Mouse (Mus musculus) fat pad, adult 2 months (tissue): ENCODE data around the gene Serinc5.
"Not testable (repeated sequence)": the region's sequence is repeated elsewhere in the genome, so short reads cannot be mapped to it uniquely, and the experiment has no call there.

Experiments used
- DNase-seq: peaks from one replicate; pipeline ENCODE4 v3.0.0-alpha.2; 2011; ENCODE audit warnings: low read depth, low spot score; ENCODE audit errors: extremely low read depth

Gene Serinc5

GRCm38 (mm10) chr13:92662555-92663286, 51.8 kb downstream of the Serinc5 start:
- no peak for DNase-seq

GRCm38 (mm10) chr13:92665008-92665407, 54.1 kb downstream of the Serinc5 start:
- no peak for DNase-seq

GRCm38 (mm10) chr13:92668214-92668985, 57.5 kb downstream of the Serinc5 start:
- DNase-seq = no peak

- DNase-seq = no peak
Measured at GRCm38 (mm10) chr13:92671727-92672126, 60.8 kb downstream of the Serinc5 start.

- no peak for DNase-seq
Measured at GRCm38 (mm10) chr13:92674676-92675075, 63.8 kb downstream of the Serinc5 start.

- no peak for DNase-seq
Measured at GRCm38 (mm10) chr13:92675308-92675707, 64.4 kb downstream of the Serinc5 start.

- peak; percentile 87 for DNase-seq
Measured at GRCm38 (mm10) chr13:92675897-92676584, 65.2 kb downstream of the Serinc5 start.

- no peak for DNase-seq
Measured at GRCm38 (mm10) chr13:92677656-92678055, 66.8 kb downstream of the Serinc5 start.

GRCm38 (mm10) chr13:92679661-92680060, 68.8 kb downstream of the Serinc5 start:
- no peak for DNase-seq

- no peak for DNase-seq
Measured at GRCm38 (mm10) chr13:92681541-92681940, 70.7 kb downstream of the Serinc5 start.

GRCm38 (mm10) chr13:92682833-92683232, 71.9 kb downstream of the Serinc5 start:
- no peak for DNase-seq

- DNase-seq = no peak
Measured at GRCm38 (mm10) chr13:92683464-92683863, 72.6 kb downstream of the Serinc5 start.

- peak; percentile 40 for DNase-seq
Measured at GRCm38 (mm10) chr13:92684310-92684709, 73.4 kb downstream of the Serinc5 start.

GRCm38 (mm10) chr13:92685273-92685672, 74.4 kb downstream of the Serinc5 start:
- no peak for DNase-seq

- not testable (repeated sequence) for DNase-seq
Measured at GRCm38 (mm10) chr13:92687151-92687550, 76.3 kb downstream of the Serinc5 start.

- DNase-seq = no peak
Measured at GRCm38 (mm10) chr13:92689061-92689460, 78.2 kb downstream of the Serinc5 start.

- DNase-seq = no peak
Measured at GRCm38 (mm10) chr13:92693866-92694550, 83.1 kb downstream of the Serinc5 start.

- DNase-seq = no peak
Measured at GRCm38 (mm10) chr13:92696491-92696939, 85.6 kb downstream of the Serinc5 start.

GRCm38 (mm10) chr13:92697141-92697540, 86.2 kb downstream of the Serinc5 start:
- DNase-seq = no peak

- no peak for DNase-seq
Measured at GRCm38 (mm10) chr13:92698781-92699180, 87.9 kb downstream of the Serinc5 start.

GRCm38 (mm10) chr13:92699395-92699794, 88.5 kb downstream of the Serinc5 start:
- DNase-seq = no peak
